Mouse (Mus musculus): ENCODE measurements around the gene Rptn.
"Not testable (repeated sequence)": the region's sequence is repeated elsewhere in the genome, so short reads cannot be mapped to it uniquely, and the experiment has no call there.

The Rptn gene

DNA sequence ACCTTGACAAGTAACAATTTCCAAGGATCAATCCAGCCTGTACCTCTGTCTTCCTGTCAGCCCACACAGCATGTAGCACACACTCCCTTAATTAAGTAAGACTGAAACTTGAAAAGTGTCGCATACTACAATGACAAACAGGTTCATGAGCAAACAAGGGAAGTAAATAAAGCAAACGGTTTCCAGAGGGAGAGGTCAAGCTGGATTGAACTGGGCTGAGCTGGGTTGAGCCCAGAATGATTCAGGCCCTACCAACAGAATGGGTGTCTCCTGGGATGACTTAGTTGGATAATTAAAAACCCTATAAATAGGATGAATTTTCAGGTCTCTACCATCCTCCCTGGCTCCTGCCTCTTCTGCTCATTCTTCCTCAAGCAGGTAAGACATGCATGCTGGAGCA is at the start of gene Rptn:
Rptn (plus strand) TSS at position 334 of the 400 bp plus-strand sequence.
- no peak for DNase-seq (ENCODE audit: low spot score)

DNA sequence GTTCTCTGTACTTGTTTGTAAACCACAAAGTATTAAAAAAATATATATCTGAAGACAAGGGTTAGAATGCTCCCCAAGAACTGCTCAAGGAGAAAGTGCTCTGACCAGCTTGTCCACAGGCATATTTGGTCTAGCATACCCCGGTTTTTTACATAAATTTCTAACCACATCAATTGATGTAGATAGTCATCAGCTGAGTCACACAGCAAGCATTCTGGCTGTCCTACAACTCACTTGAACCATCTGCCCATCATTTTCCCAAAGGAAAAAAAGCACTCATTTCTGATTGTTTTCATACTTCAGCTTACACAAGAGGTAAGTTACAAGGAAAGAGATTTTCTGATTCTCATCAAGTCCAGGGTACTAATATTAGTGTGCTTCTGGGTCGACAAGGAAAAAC is 46.6 kb upstream of the Rptn start:
- DNase-seq (ENCODE audit: low spot score) = no peak

DNA sequence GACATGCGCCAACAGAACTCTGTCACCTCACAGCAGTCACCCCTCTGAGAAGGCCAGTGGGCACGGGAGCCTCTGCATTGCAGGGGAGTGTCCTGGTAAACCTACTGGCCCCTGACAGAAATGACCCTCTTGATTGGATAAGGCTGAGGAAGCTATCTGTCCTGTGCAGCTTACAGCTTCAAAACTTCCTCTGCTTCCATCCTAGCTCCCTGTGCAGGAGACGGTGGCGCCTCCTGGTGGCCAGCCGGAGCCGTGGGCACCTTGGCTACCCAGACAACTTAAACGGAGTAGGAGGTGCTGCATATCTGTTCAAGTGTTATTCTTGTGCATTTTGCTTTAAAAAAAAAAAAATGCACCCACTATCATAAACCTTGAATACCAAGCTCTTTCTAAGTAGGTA is 33.5 kb upstream of the Rptn start:
- DNase-seq (ENCODE audit: low spot score) = peak; percentile 64

DNA sequence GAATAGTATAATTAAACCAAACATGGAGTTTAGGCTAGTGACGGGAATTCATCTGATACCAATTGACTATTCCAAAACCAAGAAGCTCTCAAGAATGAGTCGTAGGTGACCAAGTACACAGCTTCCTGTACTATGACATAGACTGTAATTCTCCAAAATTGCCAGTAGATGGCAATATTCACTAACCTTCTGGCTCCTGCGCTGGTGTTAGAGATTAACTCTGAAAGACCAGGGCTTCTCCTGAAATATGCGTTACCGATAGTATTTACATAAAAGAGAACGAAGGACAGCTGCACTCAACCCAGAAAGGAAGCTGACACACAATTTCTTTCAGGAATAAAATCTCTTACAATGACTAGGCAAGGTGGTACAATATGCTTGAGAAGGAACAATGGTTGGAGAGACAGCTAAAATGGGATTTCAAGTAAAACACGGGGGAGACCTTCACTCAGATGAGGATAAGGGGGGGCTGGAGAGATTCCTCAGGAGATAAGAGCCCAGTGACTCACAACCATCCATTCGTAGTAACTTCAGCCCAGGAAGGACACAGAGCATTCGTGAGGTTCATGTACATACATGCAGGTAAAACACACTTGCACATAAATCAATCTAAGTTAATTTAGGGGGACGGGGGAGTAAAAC is 31.4 kb upstream of the Rptn start:
- DNase-seq (ENCODE audit: low spot score) = no peak

DNA sequence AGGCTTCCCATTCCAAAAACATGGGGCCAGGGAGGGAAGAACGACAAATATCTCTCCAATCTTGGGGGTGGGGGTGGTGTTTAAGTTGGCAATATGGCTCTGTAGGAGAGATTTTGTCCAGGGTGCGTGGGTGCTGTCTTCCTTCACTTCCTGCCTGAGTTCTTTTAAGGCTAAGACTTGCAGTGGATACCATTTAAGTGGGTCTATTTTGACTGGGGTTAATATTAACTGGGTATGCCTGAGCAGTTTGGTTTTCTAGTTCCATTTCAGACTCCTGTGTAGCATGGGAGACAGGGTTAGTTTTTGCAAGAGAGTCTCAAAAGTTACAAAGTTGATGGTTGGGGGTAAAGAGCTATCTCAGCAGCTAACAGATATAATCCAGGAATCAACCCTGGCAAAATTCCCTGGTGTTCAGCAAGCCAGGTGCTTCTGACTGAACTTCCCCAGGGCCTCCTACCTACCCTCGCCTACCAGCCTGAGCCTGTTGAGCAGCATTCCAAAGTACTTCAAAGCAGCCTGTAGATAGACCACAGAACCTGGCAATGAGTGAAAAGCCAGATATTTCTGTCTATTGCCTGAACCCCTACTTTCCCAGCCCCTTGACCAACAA is 26.4 kb upstream of the Rptn start:
- DNase-seq (ENCODE audit: low spot score) = no peak

DNA sequence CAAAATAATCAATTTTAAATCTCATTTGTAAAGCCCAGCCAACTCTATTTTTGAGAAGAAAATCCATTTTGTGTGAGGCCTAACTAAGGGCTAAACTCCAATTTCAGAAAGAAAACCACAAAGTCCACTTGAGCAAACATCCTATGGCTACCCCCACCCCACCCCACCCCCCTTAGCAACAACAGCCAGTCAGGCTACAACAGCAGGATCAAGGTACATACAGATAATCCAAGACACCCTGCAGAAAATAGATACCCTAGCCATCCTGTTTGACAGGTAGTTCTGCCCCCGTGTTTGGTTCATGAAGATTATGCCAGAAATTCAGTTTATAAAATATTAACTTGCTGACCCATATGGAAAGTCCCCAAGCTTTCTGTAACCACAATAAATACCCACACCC is 25.3 kb upstream of the Rptn start:
- no peak for DNase-seq (ENCODE audit: low spot score)

DNA sequence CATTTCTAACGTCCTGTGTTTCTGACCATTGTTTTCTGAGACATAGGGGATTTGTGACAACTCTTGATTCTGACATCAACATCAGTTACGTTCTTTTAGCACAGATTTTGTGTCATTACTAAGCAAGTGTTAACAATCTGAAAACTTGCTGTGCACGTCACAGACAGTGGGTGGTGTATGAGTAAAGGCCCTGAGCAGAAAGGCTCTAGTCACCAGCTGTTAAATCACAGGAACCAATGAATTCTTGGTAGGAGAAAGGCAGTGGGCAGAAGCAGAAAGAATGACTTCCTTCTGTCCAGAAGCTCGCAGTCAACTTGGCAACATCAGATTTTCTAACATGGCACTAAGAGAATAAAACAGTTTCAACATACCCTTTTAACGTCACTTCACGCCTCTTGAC is 20.1 kb upstream of the Rptn start:
- DNase-seq (ENCODE audit: low spot score) = no peak

DNA sequence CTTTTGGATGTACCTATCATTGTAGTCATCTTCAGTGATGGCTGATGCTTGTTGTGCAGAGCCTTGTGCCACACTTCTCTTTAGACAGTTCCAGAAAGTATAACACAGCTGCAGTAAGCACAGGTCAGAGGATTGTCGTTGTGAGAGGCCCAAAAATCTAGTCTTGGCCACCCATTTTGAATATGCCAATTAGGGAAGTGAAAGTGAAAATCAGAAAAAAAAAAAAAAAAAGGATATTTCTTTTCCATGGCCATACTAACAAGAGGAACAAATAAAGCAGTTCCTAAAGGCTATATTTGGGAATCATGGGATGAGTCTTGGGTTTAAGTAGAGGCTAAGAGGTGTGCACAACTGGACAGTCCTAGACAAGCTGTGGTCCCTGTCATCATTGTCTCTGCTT is 18.3 kb upstream of the Rptn start:
- no peak for DNase-seq (ENCODE audit: low spot score)

DNA sequence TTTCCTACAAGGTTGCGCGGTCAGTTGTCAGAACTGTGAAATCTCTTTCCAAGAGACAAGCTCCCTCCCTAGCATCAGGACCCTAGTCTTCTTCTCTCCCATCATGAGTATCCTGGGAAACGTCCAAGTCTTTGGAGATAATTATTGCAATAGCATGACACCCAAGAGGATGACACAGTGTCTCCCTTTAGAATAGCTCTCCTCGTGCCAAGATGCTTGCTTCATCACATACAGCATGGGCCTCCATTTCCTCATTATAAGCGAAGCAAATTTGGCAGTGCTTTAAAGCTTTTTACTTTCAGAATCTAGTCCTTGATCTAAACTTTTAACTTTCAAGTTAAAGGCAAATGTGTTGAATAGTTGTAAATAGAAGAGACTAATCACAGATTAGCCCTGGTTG is 17.9 kb upstream of the Rptn start:
- DNase-seq (ENCODE audit: low spot score) = no peak

DNA sequence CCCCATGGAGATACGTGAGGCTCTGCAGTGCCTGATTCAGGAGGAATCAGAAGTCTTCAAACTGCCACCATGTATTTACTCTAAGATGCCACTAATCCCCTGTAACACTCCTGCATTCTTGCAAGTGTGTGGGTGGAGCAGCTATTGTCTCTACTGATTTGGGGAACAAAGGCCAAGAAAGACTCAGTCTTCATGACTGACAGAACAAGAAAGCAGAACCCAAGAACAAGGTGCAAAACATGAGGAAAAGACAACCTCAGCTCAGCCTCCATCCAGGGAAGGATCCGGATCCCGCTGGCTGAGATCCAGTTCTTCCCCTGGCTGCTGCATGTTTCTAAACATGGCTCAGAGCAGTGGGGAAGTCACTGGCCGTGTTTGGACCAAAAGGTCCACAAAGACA is 15.4 kb upstream of the Rptn start:
- DNase-seq (ENCODE audit: low spot score) = no peak

DNA sequence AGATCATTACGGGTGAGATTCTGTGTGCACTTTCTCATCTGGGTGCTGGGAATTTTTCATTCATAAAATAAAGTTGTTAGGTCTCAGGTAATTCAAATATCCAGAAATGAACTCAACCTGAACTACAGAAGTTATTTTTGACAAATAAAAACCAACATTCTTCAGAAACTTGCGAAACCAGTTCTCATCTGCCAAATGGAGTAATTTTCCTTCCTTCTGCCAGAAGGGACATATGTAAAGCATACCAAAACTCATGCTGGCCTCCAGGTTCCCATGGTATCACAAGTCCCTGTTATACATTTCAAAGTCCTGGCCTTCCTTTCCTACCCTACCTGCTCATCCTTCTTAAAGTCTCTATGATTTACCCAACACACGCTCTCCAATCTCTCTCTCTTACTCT is 10.4 kb downstream of the Rptn start:
- DNase-seq (ENCODE audit: low spot score) = no peak

DNA sequence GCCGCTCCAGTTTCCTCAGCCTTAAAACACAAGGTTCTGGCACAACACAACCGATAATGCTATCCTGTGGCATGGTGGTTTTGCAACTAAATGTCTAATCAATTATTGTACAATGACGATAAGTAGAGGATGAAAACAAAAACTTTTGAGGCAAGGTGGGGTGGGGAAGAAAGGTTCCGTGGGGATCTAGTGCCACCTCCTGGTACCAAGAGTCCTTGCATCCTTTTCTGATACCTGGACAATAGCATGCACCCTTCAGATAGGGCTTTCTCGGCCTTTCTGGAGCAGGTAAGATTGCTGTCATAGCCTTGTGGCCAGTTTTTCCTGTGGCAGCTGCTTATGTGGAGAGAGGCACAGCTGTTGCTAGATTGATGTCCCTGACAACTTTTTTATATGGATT is 13.5 kb downstream of the Rptn start:
- peak; percentile 6 for DNase-seq (ENCODE audit: low spot score)

DNA sequence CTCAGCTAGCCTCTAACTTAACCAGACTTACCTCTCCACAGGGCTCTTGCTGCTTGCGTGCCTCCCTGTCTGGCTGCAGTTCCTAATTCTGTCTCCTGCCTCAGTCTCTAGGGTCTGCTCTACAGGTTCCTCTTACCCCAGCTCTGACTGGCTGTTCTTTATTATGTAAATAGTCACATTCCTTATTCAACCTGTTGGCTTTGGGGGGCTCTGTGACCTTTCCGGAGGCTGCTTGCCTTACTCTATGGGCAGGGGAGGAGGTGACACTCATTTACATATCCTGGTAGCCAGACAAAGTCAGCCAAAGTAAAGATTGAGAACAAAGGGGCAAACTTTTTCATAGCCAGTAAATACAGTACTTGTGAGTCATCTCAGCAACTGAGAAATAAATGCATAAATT is 18.4 kb downstream of the Rptn start:
- DNase-seq (ENCODE audit: low spot score) = no peak

DNA sequence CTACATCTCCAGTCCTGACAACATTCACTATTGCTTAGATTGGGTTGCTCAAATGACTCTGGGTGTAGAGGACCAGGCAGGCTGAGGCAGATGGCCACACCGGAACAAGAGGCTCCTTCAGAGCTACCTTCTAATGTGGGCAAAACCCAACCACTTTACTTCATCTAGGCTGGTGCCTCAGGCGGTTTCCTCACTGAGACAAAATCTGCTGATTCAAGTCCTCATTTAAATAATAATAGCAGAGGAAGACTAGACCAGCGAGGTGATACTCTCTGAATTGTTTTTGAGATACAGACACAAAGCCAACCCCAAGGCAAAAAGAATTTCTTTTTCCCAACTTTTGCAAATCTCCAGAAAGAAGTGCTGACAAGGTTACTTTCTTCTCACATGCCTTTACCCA is 38.2 kb downstream of the Rptn start:
- DNase-seq (ENCODE audit: low spot score) = no peak

DNA sequence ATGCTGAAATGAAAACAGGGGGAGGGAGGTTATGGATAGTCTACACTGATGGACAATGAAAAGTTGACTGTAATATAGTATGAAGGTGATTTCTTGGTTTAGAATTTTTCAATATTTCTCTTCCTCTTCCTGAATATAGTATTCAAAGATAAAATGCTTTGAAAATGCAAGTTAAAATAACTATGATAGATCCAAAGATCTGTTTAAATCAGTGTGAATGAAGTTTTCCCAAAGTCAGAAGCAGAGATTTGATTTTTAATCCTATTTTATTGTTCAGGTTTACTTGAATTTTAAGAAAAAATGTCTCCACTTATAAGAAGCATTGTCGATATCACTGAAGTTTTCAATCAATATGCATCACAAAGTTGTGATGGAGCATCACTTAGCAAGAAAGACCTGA is 48.5 kb downstream of the Rptn start, which contains the start of gene Tchh:
Tchh (plus strand) TSS at position 301 of the 400 bp plus-strand sequence.
- no peak for DNase-seq (ENCODE audit: low spot score)

DNA sequence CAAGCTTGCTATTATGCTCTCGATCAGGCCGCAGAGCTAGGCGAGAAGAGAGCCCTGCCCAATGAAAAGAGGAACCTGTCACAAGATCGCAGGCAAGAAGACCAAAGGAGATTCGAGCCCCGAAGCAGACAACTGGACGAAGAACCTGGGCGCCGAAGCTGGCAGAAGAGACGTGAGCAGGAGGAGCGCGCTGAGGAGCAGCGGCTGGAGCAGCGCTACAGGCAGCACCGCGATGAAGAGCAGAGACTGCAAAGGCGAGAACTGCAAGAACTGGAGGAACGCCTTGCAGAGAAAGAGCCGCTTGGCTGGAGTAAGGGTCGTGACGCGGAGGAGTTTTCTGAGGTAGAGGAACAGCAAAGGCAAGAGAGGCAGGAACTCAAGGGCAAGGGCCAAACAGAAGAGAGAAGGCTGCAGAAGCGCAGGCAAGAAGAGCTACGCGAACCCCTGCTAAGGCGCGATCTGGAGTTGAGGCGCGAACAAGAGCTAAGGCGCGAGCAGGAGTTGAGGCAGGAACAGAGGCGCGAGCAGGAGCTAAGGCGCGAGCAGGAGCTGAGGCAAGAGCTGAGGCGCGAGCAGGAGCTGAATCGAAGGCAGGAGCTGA is 50.1 kb downstream of the Rptn start:
- DNase-seq (ENCODE audit: low spot score) = peak; percentile 23

DNA sequence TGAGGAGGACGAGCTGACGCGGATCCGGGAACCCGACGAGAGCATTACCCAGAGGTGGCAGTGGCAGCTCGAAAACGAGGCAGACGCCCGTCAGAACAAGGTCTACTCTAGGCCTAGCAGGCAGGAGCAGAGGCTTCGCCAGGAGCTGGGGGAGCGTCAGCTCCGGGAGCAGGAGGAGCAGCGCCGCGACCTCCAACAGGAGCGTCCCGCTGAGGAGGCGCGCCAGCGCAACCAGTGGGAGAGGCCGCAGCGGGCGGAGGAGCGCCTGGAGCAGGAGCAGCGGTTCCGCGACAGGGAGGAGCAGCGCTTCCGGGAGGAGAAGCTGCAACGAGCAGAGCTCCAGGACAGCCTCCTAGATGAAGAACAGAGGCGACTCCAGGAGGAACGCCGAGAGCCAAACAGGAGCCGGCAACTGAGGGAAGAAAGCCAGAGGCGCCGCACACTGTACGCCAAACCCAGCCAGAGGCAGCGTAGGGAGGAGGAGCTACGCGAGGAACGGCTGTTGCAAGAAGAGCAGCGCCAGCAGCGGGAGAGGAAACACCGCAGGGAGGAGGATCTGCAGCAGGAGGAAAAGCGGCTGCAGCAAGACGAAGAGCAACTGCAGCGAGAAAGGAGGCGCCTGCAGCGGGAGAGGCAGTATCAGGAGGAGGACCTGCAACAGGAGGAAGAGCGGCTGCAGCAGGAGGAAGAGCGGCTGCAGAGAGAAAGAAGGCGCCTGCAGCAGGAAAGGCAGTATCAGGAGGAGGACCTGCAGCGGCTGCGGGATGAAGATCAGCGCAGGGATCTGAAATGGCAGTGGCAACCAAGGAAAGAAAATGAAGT is 51.1 kb downstream of the Rptn start:
- DNase-seq (ENCODE audit: low spot score) = peak; percentile 75

DNA sequence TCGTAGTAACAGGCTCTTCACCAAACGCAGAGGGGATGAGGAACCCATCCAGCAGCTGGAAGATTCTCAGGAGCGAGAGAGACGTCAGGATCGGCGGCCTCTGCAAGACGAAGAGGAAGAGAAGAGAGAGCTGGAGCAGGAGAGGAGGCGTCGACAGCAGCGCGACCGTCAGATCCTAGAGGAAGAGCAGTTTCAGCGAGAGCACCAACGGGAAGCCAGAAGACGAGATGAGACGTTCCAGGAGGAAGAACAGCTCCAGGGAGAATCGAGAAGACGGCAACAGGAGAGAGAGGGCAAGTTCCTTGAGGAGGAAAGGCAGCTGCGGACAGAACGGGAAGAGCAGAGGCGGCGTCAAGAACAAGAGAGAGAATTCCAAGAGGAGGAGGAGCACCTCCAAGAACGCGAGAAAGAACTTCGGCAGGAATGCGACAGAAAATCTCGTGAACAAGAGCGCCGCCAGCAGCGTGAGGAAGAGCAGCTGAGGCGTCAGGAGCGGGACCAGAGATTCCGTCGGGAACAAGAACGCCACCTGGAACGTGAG is 51.7 kb downstream of the Rptn start:
- DNase-seq (ENCODE audit: low spot score) = peak; percentile 23

DNA sequence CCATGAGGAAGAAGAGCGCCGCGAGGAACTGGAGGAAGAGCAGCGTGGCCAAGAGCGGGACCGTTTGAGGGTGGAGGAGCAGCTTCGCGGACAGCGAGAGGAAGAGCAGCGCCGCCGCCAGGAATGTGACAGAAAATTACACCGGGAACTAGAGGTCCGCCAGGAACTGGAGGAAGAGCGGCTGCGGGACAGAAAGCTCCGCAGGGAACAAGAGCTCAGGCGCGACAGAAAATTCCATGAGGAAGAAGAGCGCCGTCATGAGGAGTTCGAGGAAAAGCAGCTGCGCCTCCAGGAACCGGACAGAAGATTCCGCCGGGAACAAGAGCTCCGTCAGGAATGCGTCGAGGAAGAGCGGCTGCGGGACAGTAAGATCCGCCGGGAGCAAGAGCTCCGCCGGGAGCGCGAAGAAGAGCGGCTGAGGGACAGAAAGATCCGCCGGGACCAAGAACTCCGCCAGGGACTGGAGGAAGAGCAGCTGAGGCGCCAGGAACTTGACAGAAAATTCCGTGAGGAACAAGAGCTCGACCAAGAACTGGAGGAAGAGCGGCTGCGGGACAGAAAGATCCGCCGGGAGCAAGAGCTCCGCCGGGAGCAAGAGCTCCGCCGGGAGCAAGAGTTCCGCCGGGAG is 52.7 kb downstream of the Rptn start:
- peak; percentile 33 for DNase-seq (ENCODE audit: low spot score)

DNA sequence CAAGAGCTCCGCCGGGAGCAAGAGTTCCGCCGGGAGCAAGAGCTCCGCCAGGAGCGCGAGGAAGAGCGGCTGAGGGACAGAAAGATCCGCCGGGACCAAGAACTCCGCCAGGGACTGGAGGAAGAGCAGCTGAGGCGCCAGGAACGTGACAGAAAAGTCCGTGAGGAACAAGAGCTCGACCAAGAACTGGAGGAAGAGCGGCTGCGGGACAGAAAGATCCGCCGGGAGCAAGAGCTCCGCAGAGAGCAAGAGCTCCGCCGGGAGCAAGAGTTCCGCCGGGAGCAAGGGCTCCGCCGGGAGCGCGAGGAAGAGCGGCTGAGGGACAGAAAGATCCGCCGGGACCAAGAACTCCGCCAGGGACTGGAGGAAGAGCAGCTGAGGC is 53.2 kb downstream of the Rptn start:
- DNase-seq (ENCODE audit: low spot score) = not testable (repeated sequence)

DNA sequence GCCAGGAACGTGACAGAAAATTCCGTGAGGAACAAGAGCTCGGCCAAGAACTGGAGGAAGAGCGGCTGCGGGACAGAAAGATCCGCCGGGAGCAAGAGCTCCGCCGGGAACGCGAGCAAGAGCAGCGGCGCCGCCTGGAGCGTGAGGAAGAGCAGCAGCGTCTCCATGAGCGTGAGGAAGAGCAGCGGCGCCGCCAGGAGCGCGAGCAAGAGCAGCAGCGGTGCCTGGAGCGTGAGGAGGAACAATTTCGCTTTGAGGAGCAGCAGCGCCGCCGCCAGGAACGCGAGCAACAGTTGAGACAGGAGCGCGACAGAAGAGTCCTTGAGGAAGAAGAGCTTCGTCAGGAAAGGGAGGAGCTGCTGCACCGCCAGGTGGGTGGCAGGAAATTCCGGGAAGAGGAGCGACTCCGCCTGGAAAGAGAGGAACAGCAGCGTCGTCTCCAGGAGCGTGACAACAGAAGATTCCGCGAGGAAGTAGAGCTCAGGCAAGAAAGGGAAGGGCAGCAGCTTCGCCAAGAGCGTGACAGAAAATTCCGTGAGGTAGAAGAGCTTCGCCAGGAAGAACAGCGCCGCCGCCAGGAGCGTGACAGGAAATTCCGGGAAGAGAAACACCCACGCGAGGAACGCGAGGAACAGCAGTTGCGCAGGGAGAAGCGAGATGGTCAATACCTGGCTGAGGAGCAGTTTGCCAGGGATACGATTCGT is 53.8 kb downstream of the Rptn start:
- peak; percentile 67 for DNase-seq (ENCODE audit: low spot score)
